Mouse (Mus musculus) regulatory T cell (primary cell): ENCODE data around the gene Zfp644.

Experiments used
- in situ Hi-C: fragments of 300-600 bp; cut with MboI, MseI; formaldehyde crosslinking; loops from one replicate; pipeline ENCODE4 v1.15.1; 2025; ENCODE audit warnings: high pct_unique_total_duplicates

Gene Zfp644

GRCm38 (mm10) chr5:106599482-106599881 is 97.6 kb downstream of the Zfp644 start:
- in situ Hi-C loops = no loop called here

GRCm38 (mm10) chr5:106597472-106597871 is 99.6 kb downstream of the Zfp644 start:
- in situ Hi-C loops = no loop called here

GRCm38 (mm10) chr5:106594388-106594787 is 102.7 kb downstream of the Zfp644 start:
- in situ Hi-C loops = no loop called here

- in situ Hi-C loops = no loop called here
Observed at GRCm38 (mm10) chr5:106590686-106591085, 106.4 kb downstream of the Zfp644 start.

GRCm38 (mm10) chr5:106589670-106590069 is 107.4 kb downstream of the Zfp644 start:
- in situ Hi-C loops = no loop called here

- in situ Hi-C loops = no loop called here
Observed at GRCm38 (mm10) chr5:106589006-106589405, 108.1 kb downstream of the Zfp644 start.

GRCm38 (mm10) chr5:106580943-106581342 is 116.1 kb downstream of the Zfp644 start:
- in situ Hi-C loops = no loop called here

- in situ Hi-C loops = no loop called here
Observed at GRCm38 (mm10) chr5:106577237-106577888, 119.7 kb downstream of the Zfp644 start.

GRCm38 (mm10) chr5:106575098-106575497 is 122.0 kb downstream of the Zfp644 start:
- in situ Hi-C loops = no loop called here

- in situ Hi-C loops = no loop called here
Observed at GRCm38 (mm10) chr5:106574560-106574946, 122.5 kb downstream of the Zfp644 start.

- in situ Hi-C loops = no loop called here
Observed at GRCm38 (mm10) chr5:106573742-106574559, 123.1 kb downstream of the Zfp644 start.
